Mouse (Mus musculus): ENCODE results near the gene Duoxa2. TPM values are rescaled to one million over a fixed set of nuclear protein-coding genes. Genes with fewer than 3 reads are reported as not detected.

The Duoxa2 gene
- total RNA-seq (2021): not detected in 2 replicates
- long read RNA-seq: 0 reads

DNA sequence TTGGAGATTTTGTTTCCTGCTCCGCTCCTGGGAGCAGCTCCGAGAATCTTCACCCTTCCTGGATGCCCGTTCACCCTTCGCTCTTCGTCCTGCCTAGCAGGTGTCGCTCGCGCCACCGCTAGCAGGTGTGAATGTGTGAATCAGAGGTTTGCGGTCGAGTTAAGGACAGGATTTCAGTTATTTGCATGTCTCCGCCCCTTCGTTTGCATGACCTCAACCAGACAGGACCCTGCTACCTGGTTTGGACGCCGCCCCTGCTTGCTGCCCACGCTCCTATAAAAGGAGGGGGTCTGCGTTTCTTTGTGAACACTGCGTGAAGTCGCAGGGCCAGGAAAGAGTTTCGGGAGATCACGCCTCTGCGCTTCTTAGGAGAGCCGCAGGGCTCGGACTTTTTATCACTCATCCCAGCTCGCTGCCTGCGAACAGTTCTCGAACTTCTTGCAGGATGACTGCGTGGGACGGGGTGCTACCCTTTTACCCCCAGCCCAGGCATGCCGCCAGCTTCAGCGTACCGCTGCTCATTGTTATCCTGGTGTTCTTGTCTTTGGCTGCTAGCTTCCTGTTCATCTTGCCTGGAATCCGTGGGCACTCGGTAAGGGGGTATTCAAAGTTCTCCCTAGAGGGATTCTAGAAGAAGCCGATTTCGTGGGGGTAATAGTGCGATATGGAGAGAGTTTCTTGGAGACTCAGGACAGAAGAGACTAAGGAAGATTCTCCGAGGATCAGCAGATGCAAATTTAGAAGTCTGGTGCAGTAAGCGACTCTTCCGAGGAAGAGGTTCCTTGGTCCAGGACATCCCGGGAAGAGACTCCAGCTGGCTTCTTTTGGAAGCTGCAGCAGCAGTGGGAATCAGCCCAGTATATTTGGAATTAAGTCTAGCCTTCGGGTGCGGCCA lies at the start of gene Duoxa2:
TSS of gene Duoxa2 (plus strand) at position 305 of the 895 bp plus-strand sequence.
- peak; percentile 21 for DNase-seq

DNA sequence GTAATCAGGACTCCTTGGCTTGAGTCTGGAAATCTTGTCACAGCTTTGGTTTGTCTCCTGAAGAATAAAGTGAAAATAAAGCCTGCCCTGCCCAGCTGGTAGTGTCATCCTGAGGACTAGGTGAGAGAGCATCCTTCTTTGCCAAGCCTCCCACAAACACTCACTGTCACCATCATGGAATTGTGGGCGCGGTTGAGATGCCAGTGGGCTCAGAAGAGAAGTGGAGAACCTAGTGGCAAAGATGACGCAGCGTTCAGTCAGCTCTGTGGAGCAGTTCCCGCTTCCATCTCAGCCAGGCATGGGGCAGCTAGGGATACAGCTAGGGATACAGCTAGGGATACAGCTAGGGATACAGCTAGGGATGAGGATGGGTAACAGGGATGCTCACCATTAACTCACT lies 42.7 kb upstream of the Duoxa2 start:
- no peak for DNase-seq

DNA sequence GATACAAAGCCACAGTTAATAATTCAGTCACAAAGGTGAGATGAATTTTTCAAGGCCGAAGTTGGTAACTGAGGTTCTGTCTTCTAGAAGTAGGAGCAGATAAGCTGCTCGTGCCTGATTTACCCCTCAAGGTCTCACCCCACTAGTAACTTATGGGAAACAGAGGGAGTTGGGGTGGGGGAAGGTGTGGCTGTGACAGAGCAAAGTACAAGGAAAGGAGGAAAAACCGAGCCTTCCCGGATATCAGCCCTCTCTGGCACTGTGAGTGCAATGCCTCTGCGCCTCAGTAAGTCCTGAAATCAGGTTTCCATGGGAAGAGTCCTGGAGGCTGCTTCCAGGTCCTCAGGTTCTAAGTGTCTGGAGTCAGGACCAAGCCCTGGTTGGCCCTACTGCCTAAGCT lies 38.0 kb upstream of the Duoxa2 start:
- no peak for DNase-seq

DNA sequence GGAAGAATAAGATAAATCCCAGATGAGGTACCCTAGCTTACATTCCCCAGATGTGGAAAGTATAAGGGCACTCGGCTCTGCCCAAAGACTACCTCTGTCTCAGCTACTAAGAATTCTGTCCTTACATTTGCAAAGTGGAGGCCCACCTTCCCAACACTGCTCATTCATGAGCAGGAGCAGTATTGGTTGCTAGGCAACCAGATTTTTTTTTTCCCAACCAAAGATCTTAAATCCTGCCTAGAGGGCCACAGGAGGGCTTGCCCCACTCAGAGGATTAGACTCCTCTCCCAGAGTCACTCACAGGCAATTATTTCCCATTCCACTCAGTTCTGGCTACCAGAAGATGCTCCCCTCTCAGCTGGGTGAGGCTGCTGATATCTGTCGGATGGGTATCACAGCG lies 34.0 kb upstream of the Duoxa2 start:
- no peak for DNase-seq

DNA sequence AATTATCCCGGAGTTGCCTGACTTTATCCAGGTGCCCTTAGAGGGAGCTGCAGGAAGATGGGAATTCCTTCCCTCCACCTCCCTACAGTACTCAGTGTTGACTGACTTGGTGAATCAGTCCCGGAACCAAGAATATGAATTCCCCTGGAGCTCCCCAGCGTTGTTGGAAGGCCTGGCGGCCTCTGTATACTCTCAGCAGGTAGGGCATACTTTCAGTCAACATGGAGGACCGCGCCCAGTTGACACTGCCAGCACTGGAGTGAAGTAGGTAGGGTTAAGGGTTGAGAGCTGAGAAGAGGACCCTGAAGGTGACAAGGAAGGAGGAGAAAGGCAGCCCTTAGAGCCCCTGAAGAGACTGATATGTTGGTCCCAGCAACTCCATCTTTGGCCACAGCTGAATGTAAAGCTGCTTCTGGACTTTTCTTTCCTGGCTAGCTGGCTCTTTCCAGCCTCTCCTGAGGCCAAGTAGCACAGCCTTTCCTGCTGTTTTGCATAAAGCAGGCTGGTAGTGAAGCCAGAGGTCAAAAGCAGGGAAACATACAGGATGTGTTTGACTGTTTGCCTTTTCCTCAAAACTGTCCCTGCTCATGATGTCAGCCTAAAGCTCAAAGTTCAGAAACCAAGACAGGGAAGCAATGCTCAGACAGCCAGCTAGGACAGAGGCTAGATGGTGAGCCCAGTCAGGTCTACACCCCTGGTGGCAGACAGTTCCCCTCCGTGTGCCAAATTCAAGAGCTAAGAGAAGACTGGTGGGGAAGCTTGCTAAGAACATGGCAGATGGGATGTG lies 32.1 kb upstream of the Duoxa2 start:
- DNase-seq: no peak

GRCm38 (mm10) chr2:122278769-122279168 lies 19.9 kb upstream of the Duoxa2 start:
- no peak for DNase-seq

DNA sequence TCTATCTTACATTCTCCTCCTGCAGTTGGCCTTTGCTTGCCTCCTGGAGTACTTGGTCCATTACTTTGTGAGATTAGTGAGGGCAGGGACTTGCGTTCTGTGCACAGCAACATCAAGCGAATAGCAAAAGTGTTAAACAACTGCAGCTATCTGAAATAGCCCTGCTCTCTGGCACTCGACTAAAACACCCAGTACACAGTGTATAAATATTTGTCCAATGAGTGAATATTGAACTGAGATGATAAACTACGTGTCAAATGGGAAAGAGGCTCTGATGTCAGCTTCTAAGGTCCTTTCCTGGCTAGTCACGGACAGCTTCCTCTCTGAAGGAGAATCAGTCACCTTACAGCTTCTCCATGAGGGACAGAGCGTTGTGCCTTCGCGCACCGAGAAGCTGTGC lies 14.6 kb upstream of the Duoxa2 start:
- DNase-seq: no peak

- no peak for DNase-seq
Measured at GRCm38 (mm10) chr2:122286137-122286536, 12.6 kb upstream of the Duoxa2 start.

- no peak for DNase-seq
Measured at GRCm38 (mm10) chr2:122294916-122295315, 3.8 kb upstream of the Duoxa2 start.

DNA sequence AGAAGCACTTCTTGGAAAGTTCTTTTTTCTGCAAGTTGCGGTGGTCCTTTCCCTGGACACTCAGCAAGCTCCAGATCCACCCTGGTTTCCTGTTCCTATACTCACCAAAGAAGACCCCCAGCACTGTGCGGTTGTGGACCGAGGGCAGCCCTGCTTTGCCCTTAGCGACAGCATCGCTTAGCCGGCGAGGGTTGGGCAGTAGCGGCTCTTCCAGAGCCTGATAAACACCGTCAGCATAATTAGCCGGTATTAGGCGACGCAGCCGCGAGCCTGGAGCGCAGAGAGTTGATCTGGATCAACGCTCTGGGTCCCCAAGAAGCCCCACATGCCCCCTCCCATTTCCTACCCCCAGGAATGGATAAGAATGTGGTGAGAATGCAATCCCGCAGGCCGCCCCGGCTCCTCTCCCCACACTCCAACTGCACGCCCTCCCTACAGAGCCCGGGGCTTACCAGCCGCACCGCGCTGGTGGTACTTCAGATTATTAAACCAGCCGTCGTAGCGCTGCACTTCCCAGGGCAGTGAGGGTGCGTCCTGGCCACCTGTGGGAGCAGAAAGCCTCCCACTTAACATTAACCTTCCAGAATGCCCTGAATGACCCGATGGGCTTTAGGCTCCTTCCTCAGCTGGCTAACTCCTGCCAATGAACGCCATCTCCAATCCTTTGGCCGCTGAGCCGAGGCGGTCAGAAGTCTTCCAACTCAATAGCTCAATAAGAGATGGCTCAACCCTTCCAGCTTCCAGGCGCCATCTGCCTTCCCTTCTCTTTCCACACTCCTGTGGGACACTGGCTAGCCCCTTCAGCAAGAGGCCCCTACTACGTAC lies 1.2 kb upstream of the Duoxa2 start:
- no peak for DNase-seq

DNA sequence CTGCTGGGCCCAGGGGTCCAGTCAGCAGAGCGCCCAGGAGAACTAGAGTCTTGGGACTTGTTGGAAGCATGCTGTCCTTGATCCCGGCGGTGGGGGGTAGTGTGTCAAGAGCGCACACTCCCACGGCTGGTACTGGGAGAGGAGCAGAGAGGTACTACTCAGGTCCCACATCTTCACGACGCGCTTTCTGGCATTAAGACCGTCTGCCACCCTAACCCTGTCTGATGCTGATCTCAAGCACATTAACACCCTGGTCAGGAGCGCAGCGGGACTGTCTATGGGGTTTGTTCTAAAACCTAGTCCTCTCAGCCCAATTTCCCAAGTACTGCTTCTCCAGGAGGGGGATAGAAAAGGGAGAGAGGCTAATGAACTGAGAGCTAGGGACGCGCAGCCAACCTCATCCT lies 602 bp upstream of the Duoxa2 start, which contains the start of gene Duox2:
TSS of gene Duox2 (minus strand) at position 354 of the 404 bp plus-strand sequence.
- DNase-seq: no peak

- DNase-seq: no peak
Measured at GRCm38 (mm10) chr2:122299911-122300655, 1.4 kb downstream of the Duoxa2 start.

GRCm38 (mm10) chr2:122300656-122301020 lies 1.9 kb downstream of the Duoxa2 start:
- DNase-seq: no peak

GRCm38 (mm10) chr2:122301081-122301920 lies 2.6 kb downstream of the Duoxa2 start:
- peak; percentile 47 for DNase-seq

DNA sequence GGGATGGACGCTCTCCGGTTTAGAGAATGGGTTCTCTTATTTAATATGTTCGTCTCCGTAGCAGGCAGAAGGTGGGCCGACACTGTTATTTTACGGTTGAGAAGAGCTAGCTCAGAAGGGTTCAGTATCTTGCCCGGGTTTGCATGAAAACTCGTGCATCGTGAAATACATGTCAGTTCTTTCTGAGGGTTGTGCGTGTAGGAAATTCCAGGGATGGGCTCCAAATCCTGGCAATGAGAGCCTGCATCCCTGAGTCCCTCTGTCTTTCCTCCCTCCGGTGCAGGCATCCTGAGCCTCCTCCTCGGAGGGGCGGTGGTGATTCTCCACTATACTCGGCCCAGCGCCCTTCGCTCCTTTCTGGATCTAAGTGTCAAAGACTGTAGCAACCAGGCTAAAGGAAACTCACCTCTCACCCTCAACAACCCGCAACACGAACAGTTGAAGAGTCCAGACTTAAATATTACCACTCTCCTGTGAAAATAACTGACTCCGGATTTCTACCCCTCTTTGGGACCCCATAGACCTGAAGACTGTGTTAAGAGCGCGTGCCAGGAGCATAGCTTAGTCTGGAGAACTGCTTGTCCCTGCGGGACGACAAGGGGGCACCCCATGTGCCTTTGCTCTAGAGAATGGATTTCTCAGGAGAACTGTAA lies 3.3 kb downstream of the Duoxa2 start:
- DNase-seq: no peak

GRCm38 (mm10) chr2:122302574-122303241 lies 4.0 kb downstream of the Duoxa2 start:
- peak; percentile 58 for DNase-seq

DNA sequence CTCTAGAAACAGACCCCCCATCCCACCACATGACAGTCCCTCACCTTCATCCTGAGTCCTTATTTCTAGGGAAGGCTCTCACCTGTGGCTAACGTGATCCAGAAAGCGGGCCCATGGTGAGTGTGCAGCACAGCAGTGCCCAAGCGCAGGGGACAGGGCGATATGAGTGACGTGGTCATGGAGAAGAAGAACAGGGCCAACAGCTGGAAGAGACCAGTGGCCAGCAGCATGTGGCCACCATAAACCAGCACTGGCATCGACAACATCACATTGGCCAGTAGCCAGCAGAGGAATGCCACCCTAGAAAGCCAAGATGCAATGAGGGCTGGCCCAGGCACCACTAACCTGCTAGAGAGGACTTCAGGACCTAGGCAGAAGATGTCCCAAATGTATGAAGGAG lies 5.8 kb downstream of the Duoxa2 start:
- no peak for DNase-seq

- no peak for DNase-seq
Measured at GRCm38 (mm10) chr2:122305097-122305892, 6.6 kb downstream of the Duoxa2 start.

GRCm38 (mm10) chr2:122306184-122306583 lies 7.5 kb downstream of the Duoxa2 start:
- peak; percentile 58 for DNase-seq
